In the genomic region with DNA sequence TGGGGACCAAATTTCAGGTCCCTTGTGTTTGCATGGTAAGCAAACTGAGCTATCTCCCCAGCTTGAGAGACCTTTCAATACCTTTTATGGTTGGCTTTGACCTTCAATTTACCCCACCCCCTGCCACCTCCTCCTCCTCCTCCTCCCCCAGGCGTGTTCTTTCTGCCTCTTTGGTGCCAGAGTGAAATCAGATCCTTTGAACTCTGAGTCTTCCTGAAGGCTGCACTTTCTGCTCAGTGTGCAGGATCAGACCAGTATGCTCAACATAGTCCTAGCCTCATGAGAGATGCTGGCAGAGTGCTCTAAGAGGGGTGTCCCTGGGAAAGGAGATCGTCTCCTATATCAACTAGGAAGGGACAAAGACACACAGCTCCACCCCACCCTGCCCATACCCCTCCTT, we compare ENCODE assay signal across 20 mouse cellular contexts.
A peak's percentile ranks its signal among the peaks of the same experiment; 100 is the strongest.
DNase-seq lines count a peak whose midpoint lies in the region; ATAC-seq and TF ChIP-seq lines count a peak whose summit lies in the region.
"Had no signal": no experiment of that assay in that cellular context is flagged by ENCODE, and none has a peak within 500 bp of the region (broad histone marks: within the 10 kb centered on the region; RNA-seq: fewer than 3 reads in every experiment).

No protein-coding gene starts in this region.

- WGBS in heart, adult 2 months = 69% methylated on average over 2 of the region's 2 CpGs
- 35% methylated on average over 2 of the region's 2 CpGs for WGBS in heart, embryonic 16.5 days
- WGBS in lung, embryonic 14.5 days = 37% methylated on average over 2 of the region's 2 CpGs
- WGBS in stomach, postnatal 0 days = 46% methylated on average over 2 of the region's 2 CpGs

- H3K4me1 ChIP-seq in heart, adult 2 months (ENCODE audit: control insufficient read depth, insufficient read depth, low read length) = peaks cover 1% of the 10 kb centered on the region; the same call in 1 of the 2 replicates
- H3K4me1 ChIP-seq in heart, embryonic 16.5 days (ENCODE audit: control insufficient read depth, insufficient read depth, low read length) = peaks cover 30% of the 10 kb centered on the region
- H3K4me1 ChIP-seq in lung, embryonic 14.5 days (ENCODE audit: insufficient read depth) = 0 out of 2 replicates have a peak, but pooled peaks cover 3% of the 10 kb centered on the region
- no peaks in the 10 kb centered on the region for H3K4me1 ChIP-seq in stomach, postnatal 0 days (replicated peaks; ENCODE audit: control insufficient read depth, insufficient read depth)
- H3K4me1 ChIP-seq: midbrain, embryonic 10.5 days had no signal

- H3K27ac ChIP-seq in heart, adult 2 months = peak overlapping the region; percentile 52
- H3K27ac ChIP-seq in heart, embryonic 16.5 days (ENCODE audit: low read length) = peak overlapping the region; percentile 73
- no peak overlapping the region for H3K27ac ChIP-seq in lung, embryonic 14.5 days (ENCODE audit: low read depth)
- H3K27ac ChIP-seq in stomach, postnatal 0 days (replicated peaks) = no peak overlapping the region
- H3K27ac ChIP-seq: hindbrain, embryonic 14.5 days; macrophage had no signal

- H3K79me2 ChIP-seq in heart, adult 2 months (replicated peaks; ENCODE audit: control insufficient read depth, insufficient read depth, low read length) = no peaks in the 10 kb centered on the region

- no peaks in the 10 kb centered on the region for H3K36me3 ChIP-seq in heart, adult 2 months (ENCODE audit: control insufficient read depth, insufficient read depth, low read length)
- peaks cover 14% of the 10 kb centered on the region for H3K36me3 ChIP-seq in heart, embryonic 16.5 days (ENCODE audit: control insufficient read depth, insufficient read depth)
- peaks cover 2% of the 10 kb centered on the region; the same call in 1 of the 2 replicates for H3K36me3 ChIP-seq in lung, embryonic 14.5 days (ENCODE audit: insufficient read depth)
- H3K36me3 ChIP-seq in stomach, postnatal 0 days (ENCODE audit: control insufficient read depth, insufficient read depth, low read length) = no peaks in the 10 kb centered on the region; the same call in none of the 2 replicates

- ATAC-seq in heart, embryonic 16.5 days (replicated peaks; ENCODE audit: extremely low read depth, insufficient read depth, low FRiP score) = peak; percentile 14; the same call in 1 of the 2 replicates
- peak; percentile 14; the same call in 1 of the 2 replicates for ATAC-seq in lung, embryonic 14.5 days (ENCODE audit: insufficient read depth)
- 0 out of 2 replicates have a peak, but pooled peaks have one; percentile 12 for ATAC-seq in stomach, postnatal 0 days (ENCODE audit: low FRiP score, low TSS enrichment)

- no peak overlapping the region for H3K9ac ChIP-seq in heart, adult 2 months (ENCODE audit: low read depth, low read length)
- no peak overlapping the region for H3K9ac ChIP-seq in heart, embryonic 16.5 days (ENCODE audit: low read length)
- no peak overlapping the region for H3K9ac ChIP-seq in lung, embryonic 14.5 days
- H3K9ac ChIP-seq in stomach, postnatal 0 days (ENCODE audit: low read length) = no peak overlapping the region
- H3K9ac ChIP-seq: hindbrain, embryonic 14.5 days had no signal

- DNase-seq in heart, adult 2 months = no peak
- DNase-seq in heart, adult 18-20 months = no peak
- no peak for DNase-seq in heart, adult 8-10 months (ENCODE audit: low spot score)
- no peak for DNase-seq in lung, embryonic 14.5 days
- no peak for DNase-seq in lung, postnatal 25 days (ENCODE audit: low spot score)
- no peak for DNase-seq in stomach, postnatal 0 days (ENCODE audit: low spot score)
- DNase-seq in layer of hippocampus, postnatal 36 days = no peak
- DNase-seq: adrenal gland, postnatal 14 days; cerebellum, adult 11 months; cerebellum, postnatal 10 days; layer of hippocampus, adult 9-11 months; lung, adult 2 months; right cerebral cortex, postnatal 4 days; thymus, postnatal 14 days had no signal

- no peak overlapping the region for H3K4me2 ChIP-seq in heart, embryonic 16.5 days (ENCODE audit: low read depth, low read length)
- H3K4me2 ChIP-seq in lung, embryonic 14.5 days = no peak overlapping the region
- no peak overlapping the region for H3K4me2 ChIP-seq in stomach, postnatal 0 days (replicated peaks; ENCODE audit: low read depth)
- H3K4me2 ChIP-seq: hindbrain, embryonic 14.5 days; liver, embryonic 11.5 days had no signal

- no peak overlapping the region for H3K4me3 ChIP-seq in heart, adult 2 months
- no peak overlapping the region for H3K4me3 ChIP-seq in heart, embryonic 16.5 days (ENCODE audit: low read length)
- H3K4me3 ChIP-seq in lung, embryonic 14.5 days (ENCODE audit: low read depth, low read length) = no peak overlapping the region
- no peak overlapping the region for H3K4me3 ChIP-seq in stomach, postnatal 0 days (ENCODE audit: low read depth, low read length)
- H3K4me3 ChIP-seq: limb, embryonic 10.5 days; midbrain, embryonic 10.5 days had no signal

- intact Hi-C loops in heart, adult 2 months (cut with DNase I) = loop anchor here (2.0 kb wide), 1 partner anchor 25 kb away; no protein-coding TSS in a partner anchor

- peaks cover 2% of the 10 kb centered on the region; the same call in 1 of the 2 replicates for H3K9me3 ChIP-seq in heart, embryonic 16.5 days (replicated peaks; ENCODE audit: control insufficient read depth, low read length)
- no peaks in the 10 kb centered on the region for H3K9me3 ChIP-seq in lung, embryonic 14.5 days (ENCODE audit: low read depth, low read length)
- no peaks in the 10 kb centered on the region for H3K9me3 ChIP-seq in stomach, postnatal 0 days (ENCODE audit: control insufficient read depth, low read length)
- H3K9me3 ChIP-seq: limb, embryonic 10.5 days had no signal

- TF ChIP-seq POLR2A in heart, adult 2 months (IDR thresholded peaks at IDR 0.05; ENCODE audit: insufficient read depth, low read depth, low read length) = no peak

- no peak for TF ChIP-seq EP300 in heart, adult 2 months (IDR thresholded peaks at IDR 0.05; ENCODE audit: insufficient read depth, low read depth, low read length)
- TF ChIP-seq EP300 in stomach, postnatal 0 days (optimal IDR thresholded peaks at IDR 0.05) = no peak

- no peaks in the 10 kb centered on the region for H3K27me3 ChIP-seq in heart, adult 2 months (ENCODE audit: control insufficient read depth, insufficient read depth, low read length)
- H3K27me3 ChIP-seq in heart, embryonic 16.5 days (ENCODE audit: control insufficient read depth, insufficient read depth, low read length) = no peaks in the 10 kb centered on the region
- H3K27me3 ChIP-seq in lung, embryonic 14.5 days (ENCODE audit: insufficient read depth, low read length) = no peaks in the 10 kb centered on the region
- no peaks in the 10 kb centered on the region for H3K27me3 ChIP-seq in stomach, postnatal 0 days (ENCODE audit: control insufficient read depth, insufficient read depth, low read length)

- TF ChIP-seq CTCF in heart, adult 2 months (IDR thresholded peaks at IDR 0.05) = no peak
- no peak for TF ChIP-seq CTCF in lung, embryonic 14.5 days (IDR thresholded peaks at IDR 0.05; ENCODE audit: low read depth)
- no peak for TF ChIP-seq CTCF in stomach, postnatal 0 days (IDR thresholded peaks at IDR 0.05; ENCODE audit: low read depth)

Comparison
In these comparisons a context has a peak if more than half of its experiments do, and no peak if none do; other contexts are left out.
1. H3K27ac ChIP-seq: peak in heart, adult 2 months (single experiment) and heart, embryonic 16.5 days (single experiment); none in lung, embryonic 14.5 days (single experiment) and stomach, postnatal 0 days (single experiment).
2. Peak in every context shown above with its lines, with median percentiles within 50 percentile points of each other: ATAC-seq.